Mouse (Mus musculus): ENCODE measurements around the gene Ankrd44.
"Not testable (repeated sequence)": the region's sequence is repeated elsewhere in the genome, so short reads cannot be mapped to it uniquely, and the experiment has no call there.

Gene Ankrd44

DNA sequence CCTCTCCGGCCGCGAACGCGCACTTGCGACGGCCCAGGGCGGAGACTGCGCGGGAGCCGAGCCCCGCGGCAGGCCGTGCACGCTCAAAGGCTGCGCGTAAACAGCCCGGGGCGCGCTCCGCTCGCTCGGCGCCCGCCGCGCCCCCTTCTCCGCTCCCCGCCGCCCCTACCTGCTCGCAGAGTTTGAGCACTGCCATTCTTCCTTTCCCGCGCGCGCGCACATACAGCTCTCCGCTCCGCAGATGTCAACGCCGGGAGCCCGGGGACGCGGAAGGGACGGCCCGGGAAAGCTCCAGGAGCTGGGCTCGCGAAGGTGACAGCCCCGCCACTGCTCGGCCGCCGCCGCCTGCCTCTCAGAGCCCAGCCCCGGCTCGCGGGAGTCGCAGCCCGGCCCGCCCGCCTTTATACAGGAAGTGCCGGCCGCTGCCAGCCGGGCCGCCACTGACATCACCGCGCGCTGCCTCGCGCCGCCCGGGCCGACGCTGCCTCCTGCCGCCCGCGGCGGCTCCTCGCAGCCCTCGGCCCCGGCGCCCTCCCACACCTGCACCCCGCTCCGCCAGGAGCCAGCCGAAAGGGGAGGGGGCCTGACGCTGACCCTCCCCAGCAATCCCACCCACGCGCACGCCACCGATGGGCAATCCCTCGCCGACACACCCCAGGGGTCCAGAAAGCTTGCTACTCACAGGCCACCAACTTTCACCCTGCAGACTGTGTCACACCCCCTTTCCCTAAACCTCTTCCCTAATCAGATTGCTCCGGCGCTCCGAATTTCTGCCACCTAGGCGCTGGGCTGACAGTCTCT is at the start of gene Ankrd44:
Gene Ankrd44 (minus strand): TSS at position 417 of the 801 bp plus-strand sequence.
- no peak for DNase-seq (ENCODE audit: low read depth)

DNA sequence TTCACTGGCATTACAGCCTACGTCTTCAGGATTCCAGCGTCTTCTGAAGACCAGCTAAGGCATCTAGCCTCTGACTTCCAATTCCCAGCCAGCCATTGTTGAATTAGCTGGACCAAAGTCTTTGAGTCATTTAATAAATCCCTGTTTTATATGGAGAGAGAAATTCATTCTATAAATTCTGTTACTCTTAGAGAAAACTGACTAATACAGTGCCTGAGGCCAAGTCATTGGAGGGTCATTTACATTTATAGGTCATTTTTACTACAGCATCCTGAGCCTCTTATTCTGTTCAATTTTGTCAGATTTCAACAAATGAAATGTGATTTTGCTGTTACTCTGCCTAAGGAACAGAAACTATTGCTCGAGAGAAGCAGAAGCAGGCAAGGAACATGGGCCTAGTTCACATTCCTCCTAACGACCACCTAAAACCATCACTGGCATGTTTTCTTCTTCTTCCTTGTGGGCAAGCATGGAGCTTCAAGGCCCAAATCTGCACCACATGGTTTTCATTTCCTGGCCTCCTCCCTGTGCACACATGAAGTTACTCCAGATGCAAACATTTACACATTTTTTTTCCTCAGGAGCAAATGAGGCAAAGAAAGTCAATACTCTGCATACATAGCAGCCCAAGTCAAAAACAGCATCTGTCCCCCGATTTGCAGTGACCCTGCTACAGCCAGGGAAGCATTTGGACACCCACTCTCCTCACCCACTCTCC is 45.7 kb upstream of the Ankrd44 start:
- no peak for DNase-seq (ENCODE audit: low read depth)

DNA sequence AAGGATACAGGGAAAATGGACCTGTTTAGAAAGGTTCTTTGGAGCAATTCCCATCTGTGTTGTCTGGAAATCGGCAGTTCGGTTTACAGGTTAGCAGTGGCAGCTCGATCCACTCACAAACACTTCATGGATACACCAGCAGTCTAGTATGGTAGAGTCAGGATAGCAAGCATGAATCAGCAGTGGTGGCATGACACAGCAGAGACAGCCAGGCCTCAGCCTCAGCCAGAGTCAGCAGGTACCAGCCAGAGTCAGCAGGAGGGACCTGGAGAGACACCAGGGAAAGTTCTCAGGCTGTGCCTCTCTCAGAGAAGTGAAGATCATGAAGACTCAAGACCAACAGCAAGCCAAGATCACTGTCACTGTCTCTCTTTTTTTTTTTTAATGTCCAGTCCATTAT is 40.7 kb upstream of the Ankrd44 start:
- DNase-seq (ENCODE audit: low read depth): no peak

DNA sequence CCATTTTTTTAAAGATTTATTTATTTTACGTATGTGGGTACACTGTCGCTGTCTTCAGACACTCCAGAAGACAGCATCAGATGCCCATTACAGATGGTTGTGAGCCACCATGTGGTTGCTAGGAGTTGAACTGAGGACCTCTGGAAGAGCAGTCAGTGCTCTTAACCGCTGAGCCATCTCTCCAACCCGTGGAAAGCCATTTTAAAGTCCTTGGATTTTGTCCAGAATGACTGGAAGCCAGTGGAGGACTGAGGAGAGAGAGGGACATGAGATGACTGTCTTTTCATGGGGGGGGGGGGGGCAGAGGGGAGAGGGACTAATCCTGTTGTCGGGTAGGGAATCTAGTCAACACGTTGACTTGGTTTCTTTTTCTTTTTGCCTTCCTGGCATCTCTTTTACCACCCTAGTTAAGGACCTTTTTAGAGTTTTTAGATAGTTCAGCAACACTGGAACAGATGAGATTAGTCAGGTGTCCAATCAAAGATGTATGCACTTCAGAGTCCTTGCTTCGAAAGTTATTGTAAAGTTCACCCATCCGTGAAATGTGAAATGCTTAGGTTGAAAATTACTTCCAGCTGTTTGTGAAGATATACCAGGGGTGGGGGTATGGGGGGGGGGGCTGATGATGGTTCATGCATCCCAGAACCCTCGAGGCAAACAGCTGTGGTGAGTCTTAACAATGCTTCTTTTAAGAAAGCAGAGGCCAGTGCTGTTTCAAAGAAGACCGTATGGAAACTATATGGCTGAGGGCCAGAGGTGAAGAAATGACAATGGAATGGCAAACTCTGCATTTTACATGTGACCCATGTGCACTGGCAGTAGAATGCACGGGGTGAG is 39.2 kb upstream of the Ankrd44 start:
- DNase-seq (ENCODE audit: low read depth): no peak

DNA sequence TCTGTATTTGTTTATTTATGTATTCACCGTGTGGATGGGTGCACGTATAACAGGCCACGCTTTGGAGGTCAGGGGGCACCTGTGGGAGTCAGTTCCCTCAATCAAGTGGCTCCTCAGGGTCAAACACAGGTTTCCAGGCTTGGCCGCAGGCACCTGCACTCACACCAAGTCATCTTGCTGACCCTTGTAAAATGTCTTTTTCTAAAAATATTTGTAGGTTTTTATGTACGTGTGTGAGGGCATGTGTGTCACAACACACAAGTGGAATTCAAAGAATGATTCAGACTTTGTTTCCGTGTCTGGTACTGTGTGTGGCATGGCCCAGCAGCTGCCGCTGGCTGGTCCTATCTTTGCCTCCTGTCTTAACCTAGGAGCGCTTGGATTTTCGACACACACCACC is 35.5 kb upstream of the Ankrd44 start:
- no peak for DNase-seq (ENCODE audit: low read depth)

DNA sequence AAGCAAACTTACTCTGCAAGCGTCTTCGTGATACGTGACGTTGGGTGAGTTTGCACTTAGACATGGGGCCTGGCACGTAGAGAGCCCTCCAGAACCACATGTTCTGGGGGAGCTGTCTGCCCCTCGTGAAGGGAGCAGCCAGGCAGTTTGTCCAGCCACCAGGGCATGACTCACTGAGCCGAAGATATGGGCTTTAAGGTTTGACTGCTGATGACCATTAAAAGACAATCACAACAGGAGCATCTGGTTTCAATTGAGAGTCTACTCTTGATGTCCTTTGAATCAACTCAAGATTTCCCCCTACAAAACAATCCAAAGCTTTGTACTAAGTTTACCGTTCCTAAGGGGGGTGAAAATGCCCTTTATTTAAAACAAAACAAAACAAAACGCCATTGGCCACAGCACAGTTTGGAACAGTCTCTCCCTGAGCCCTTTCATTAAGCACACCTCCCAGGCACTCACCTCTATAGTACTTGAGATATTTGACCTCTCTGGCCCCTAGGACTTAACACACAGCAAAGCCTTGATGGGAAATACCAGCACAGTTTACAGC is 34.5 kb upstream of the Ankrd44 start:
- peak; percentile 36 for DNase-seq (ENCODE audit: low read depth)

DNA sequence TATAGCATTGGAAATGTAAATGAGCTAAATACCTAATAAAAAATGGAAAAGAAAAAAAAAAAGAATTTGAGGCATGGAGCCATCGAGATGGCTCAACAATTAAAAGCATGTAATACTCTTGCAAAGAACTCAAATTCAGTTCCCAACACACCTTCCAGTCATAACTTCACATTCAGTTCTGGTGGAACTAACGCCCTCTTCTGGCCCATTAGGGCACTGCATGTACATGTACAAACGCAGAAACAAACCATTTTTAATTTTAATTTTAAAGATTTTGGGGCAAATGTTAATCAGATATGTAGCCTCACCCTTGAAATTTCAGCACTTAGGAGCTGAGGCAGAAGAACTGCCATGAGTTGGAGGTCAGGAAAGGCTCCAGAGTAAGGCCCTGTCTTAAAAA is 32.3 kb upstream of the Ankrd44 start:
- no peak for DNase-seq (ENCODE audit: low read depth)

DNA sequence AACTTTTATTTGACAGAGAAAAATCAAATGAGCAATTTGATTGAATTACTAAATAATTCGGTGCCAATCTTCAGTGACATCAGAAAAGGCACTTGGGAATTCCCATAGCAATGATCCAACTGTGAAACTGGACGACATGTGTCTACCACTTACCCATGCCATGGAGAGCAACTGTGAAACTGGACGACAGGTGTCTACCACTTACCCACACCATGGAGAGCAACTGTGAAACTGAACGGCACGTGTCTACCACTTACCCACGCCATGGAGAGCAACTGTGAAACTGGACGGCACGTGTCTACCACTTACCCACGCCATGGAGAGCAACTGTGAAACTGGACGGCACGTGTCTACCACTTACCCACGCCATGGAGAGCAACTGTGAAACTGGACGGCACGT is 30.8 kb upstream of the Ankrd44 start:
- DNase-seq (ENCODE audit: low read depth): not testable (repeated sequence)

DNA sequence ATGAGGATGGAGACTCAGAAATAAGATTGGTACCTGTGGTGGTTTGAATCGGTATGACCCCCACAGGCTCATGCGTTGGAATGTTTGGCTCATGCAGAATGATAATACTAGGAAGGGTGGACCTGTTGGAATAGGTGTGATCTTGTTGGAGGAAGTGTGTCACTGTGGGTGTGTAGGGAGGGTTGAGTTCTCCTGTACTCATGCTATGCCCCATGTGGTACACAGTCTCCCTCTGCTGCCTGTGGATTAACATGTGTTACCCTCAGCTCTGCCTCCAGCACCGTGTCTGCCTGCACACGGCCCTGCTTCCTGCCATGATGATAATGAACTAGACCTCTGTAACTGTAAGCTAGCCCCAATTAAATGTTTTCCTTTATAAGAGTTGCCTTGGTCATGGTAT is 28.7 kb upstream of the Ankrd44 start:
- DNase-seq (ENCODE audit: low read depth): no peak

DNA sequence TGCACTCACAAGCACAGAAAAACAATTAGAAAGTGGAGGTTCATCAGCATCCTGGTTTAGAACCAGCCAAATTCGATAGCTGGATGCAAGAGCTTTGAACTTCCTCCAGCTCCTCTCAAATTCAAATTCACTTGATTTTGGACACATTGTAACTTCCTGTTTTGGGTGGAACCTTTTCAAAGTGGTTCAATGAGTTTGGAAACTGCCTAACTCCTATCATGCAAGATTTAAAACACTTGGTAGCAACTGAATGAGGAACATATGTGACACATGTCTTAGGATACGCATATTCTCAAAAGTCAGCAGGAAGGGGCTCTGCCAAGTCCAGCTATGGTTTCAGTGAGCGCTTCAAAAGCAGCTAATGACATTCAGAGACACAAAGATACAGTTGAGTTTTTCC is 18.5 kb upstream of the Ankrd44 start:
- no peak for DNase-seq (ENCODE audit: low read depth)

DNA sequence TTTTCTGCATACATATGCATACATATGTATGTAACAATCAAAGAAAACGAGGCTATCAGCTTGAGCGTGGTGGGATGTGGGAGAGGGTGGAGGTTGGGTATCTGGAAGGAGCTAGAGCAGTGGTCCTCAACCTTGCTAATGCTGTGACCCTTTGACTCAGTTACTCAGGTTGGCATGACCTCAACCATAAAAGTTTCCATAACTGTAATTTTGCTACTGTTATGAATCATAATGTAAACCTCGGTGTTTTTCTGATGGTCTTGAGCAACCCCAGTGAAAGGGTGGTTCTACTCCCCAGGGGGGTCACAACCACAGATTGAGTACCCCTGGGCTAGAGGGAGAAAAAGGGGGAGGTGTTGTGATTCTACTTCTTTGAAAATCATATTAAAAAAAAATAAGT is 9.3 kb upstream of the Ankrd44 start:
- DNase-seq (ENCODE audit: low read depth): no peak

DNA sequence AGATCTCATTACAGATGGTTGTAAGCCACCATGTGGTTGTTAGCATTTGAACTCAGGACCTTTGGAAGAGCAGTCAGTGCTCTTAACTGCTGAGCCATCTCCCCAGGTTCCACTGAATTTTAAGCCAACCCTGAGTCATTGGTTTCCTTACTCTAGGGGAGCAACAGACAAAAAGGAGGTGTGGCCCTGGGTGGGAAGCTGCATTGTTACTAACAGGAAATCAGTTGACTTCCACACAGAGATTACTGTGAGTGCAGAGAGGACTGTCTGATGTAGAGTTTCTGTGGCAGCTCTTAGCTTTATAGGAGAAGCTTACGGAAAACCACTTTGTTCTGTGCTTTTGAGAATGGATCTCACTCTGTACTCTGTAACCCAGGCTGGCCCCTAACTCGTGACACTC is 8.7 kb upstream of the Ankrd44 start:
- DNase-seq (ENCODE audit: low read depth): no peak

DNA sequence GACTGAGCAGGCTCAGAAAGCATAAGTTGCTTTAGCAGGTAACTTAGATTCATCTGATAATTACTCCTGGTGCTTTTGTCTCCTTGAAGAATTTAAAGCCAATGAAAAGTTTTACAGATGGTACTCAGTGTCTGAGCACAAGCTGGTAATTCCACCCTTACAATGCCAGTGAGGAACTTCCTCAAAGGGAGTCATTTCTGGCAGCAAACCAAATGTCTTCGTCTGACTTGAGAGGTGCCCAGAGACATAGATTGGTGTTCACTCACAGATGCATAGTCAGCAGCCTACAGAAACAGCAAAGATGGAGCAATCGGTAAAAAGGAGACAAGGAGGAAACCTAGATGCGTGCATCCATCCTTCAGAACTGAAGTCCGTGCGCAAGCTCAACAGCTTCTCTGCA is 7.5 kb upstream of the Ankrd44 start:
- no peak for DNase-seq (ENCODE audit: low read depth)

DNA sequence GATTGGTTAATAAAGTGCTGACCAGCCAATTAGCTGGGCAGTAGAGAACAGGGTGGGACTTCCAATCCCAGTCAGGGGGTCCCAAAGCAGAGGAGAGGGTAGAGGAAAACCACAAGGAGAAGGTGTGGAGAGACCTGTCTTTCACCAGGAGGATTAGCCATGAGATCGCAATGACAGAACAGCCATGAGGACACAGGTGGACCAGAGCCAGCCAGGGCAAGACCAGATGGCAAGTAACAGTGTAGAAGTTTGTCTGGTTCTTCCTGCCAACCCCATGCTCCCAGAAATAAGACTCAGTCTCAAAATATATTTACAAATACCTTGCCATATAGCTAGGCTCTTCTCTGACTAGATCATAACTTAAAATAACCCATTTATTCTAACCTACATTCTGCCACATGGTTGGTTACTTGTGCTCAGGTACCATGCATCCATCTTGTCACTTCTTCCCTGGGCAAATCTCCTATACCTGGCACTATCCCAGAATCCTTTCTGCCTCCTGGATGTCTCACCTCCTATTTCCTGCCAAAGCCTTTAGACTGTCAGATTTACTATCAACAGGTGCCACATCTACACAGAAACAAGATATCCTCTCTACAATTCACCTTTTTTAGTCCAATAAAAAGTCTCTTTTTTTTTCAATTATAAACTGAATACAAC is 6.4 kb upstream of the Ankrd44 start:
- DNase-seq (ENCODE audit: low read depth): no peak

DNA sequence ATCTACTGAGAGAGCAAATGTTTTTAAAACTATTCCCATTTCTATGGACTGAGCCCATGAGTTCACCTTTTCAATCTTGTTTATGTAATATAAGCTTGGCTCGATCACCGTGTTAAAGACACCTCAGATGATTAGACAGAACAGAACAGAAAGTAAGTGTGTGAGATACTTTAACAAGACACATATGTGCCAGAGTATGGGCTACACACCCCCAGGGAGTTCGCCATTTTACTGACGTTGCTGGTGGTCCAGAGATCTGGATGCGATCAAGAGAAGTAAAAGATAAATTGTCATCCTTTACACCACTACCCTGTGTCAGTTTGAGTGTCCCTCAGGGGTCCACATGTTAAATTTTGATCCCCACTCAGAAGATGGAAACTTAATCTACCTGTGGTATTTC is 5.0 kb upstream of the Ankrd44 start:
- DNase-seq (ENCODE audit: low read depth): no peak

DNA sequence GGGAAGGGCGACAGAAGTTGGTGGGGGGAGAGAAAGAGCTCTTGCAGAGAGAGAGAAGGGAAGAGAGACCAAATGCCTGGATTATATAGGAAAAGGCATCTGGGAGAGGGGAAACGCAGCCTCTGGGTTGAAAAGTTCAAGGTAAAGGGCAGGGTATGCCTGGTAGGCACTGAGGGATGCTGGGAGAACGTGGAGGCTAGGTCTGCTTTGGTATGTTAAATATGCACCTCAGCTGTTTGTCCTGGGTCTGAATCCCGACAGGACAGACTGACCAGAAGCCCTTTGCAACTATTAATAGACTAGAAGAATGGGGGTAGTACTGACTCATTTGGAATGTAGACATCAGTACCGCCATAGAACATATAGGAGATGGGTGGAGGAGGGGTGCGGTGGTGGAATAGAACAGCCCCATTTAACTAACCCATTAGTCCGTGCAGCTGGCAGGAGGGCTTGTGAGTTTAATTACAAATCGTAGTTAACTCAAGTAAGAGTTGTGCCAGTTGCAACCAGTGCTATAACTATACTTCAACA is 4.5 kb upstream of the Ankrd44 start:
- no peak for DNase-seq (ENCODE audit: low read depth)

DNA sequence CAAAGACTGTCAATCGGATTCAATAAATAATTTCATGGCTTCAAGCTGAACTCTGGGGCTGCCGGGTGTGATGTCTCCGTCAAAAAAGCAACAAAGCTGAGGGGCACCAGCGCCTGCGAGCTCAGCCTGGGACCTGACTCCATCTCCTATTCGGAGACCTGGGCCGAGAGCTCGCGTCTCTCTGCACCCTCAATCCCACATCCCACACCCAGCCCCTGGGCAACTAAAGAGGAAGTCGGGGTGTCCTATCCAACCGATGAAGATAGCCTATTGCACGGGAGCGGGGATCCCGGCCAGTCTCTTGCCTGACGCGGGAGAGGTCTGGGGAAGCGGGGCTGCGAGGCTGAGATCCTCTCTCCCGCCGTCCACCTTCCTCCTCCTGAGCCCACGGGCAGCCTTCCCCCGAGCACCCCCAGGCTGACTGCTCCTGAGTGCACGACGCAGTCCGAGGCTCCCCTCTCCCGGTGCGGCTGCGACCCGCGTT is 694 bp downstream of the Ankrd44 start:
- no peak for DNase-seq (ENCODE audit: low read depth)

DNA sequence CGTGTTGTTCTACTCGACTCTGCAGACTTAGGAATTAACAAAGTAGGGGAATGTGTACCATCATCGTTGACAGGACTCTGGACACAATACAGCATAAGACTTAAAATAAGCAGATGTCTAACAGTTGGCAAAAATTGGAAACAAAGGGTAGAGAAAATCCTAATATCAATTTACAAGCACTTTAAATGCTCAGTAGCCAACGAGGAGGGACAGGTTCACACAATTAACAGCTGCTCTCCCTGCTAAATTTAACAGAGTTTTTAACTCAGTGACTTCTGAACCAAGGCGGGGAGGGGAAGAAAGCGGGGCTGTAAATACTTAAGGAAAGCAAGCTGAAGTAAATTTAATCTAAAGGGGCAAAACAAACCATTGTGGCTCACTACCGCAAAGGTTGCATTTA is 1.4 kb downstream of the Ankrd44 start:
- no peak for DNase-seq (ENCODE audit: low read depth)

DNA sequence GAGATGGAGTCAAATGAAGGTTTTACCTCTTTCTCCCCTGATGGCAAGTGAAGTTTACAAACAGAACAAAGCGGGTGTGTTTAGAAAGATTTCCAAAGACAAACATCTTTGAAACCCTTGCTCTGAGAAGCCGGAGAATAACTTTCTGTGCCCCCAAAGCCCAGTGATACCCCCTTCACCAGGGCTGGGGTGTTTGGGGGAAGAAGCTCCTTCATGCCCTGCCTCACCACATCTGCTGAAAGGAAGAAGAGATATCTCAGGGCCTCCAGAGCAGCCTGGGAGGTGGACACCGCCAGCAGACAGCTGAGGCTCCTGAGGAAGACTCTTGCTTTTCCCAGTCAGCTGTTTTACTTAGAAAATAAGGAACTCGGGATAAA is 1.9 kb downstream of the Ankrd44 start:
- no peak for DNase-seq (ENCODE audit: low read depth)

DNA sequence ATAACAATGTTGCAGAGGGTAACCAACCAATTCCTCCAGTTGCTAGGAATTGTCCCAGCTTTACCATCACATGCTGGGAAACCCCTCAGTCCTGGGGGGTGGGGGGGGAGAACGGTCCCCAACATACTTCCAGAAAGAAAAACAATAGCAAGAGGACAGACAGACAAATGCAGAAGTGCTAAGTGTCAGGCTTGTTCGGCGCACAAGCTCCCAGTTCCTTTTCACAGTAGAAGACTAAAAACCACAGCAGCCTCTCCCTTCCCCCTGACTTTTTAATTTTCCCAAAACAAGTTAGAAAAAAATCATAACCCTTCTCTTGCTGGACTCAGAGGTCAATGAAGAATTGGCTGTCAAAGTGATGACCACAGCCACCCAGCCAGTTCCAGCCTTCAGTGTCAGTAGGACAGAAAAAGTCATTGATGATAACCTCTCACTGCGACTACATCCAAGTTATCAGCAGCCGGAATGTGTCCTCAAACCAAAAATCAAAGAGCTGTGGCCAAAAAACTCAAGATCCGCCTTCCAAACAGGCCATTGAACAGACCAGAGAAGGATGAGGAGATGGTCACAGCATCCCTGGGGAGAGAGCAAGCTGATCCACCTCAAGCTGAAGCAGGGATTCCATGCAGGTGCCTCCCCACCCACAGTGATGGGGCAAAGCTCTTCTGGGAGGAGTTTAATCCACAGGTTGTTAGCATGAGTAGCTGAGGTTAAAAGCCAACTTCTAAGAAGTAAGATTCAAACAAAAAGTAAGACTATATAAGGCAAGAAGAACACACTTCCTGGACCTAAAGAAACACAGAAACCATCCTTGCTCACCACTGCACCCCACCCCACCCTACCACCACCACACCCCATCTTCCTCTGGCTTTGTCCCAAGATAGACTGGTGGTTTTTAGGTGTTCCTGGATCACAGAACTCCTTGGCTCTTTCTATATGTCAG is 2.5 kb downstream of the Ankrd44 start:
- no peak for DNase-seq (ENCODE audit: low read depth)
